Mouse (Mus musculus): ENCODE results near the gene Slc25a21.

The Slc25a21 gene

GRCm38 (mm10) chr12:57016324-57016723 is 180.9 kb downstream of the Slc25a21 start:
- DNase-seq (ENCODE audit: low spot score): no peak

DNA sequence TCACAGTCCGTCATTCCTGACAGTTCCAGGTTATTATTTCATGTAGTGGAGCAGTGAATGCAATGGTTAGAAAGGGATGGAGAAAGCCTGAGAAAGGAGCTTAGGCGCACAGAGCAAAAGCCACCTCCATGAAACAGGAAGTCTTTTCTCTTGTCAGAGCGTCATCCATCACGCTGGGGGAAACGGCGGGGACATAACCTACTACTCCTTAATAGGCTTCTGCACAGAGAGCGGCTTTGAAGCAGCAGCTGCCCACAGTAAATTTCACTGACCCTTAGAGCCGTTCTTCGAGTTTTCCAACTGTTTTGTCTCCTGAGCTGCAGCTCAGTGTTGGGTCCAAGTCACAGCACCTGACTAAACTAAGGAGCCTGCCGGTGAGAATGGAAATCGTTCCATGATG is 188.3 kb downstream of the Slc25a21 start:
- no peak for DNase-seq (ENCODE audit: low spot score)

DNA sequence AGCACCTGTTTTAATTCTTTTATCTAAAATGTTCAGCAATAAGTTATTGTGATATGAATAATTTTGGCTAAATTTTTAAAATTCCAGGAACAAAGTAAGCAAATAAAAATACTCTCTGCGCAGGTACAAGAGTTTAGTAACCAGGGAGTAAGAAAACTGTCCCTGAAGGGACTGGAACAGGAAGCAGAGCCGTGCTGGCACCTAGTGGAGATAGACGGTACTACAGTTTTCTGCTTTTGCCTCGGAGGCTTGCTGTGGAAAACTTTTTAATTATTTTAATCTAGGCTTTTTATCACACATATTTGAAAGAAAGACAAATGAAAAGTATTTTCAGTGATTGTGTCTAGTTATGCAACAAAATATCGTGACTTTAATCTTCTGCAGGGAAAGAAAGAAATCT is 211.2 kb downstream of the Slc25a21 start:
- DNase-seq (ENCODE audit: low spot score): no peak

- DNase-seq (ENCODE audit: low spot score): no peak
Measured at GRCm38 (mm10) chr12:56982066-56982626, 215.1 kb downstream of the Slc25a21 start.

GRCm38 (mm10) chr12:56975256-56975655 is 222.0 kb downstream of the Slc25a21 start:
- DNase-seq (ENCODE audit: low spot score): no peak

- DNase-seq (ENCODE audit: low spot score): no peak
Measured at GRCm38 (mm10) chr12:56963236-56963635, 234.0 kb downstream of the Slc25a21 start.

GRCm38 (mm10) chr12:56959230-56960051 is 237.8 kb downstream of the Slc25a21 start:
- DNase-seq (ENCODE audit: low spot score): no peak

- no peak for DNase-seq (ENCODE audit: low spot score)
Measured at GRCm38 (mm10) chr12:56958244-56958643, 239.0 kb downstream of the Slc25a21 start.

GRCm38 (mm10) chr12:56951749-56952657 is 245.3 kb downstream of the Slc25a21 start:
- DNase-seq (ENCODE audit: low spot score): no peak

GRCm38 (mm10) chr12:56944265-56944664 is 253.0 kb downstream of the Slc25a21 start:
- no peak for DNase-seq (ENCODE audit: low spot score)

DNA sequence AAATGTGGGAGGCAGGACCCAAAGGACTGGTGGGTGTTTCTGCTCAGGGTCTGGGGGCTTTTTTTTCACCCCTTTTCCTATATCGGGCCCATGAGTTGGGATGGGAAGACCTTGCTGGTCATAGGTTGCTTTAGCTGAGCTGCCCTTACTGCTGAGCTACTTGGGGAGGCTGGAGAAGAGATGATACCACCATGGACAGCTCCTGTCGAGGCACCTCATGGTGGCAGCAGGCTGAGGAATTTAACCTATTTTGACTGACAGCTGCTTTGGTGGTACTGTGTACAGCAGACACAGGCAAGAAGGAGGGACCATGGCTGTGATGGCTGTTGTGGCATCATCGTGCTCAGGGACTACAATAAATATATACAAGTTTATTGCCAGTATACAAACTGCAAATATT is 256.4 kb downstream of the Slc25a21 start:
- no peak for DNase-seq (ENCODE audit: low spot score)

- no peak for DNase-seq (ENCODE audit: low spot score)
Measured at GRCm38 (mm10) chr12:56918145-56918544, 279.1 kb downstream of the Slc25a21 start.

DNA sequence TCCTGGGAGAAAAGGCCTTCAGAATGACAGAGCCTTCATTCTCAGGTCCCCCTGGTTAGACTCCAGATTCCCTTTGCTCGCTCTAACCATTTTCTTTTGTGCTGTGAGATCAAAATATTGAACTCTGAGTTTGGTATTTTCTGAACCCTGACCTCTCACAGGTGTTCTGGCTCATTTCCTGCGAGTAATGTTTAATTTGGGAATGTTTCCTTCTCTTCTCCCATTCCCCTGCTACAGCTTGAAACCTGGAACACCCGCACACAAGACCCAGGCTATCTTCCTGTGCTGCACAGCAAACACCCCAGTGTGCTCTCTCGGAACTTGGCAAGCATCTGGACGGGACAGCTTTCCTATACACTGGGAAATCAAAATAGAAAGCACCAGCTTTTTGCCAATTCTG is 290.8 kb downstream of the Slc25a21 start:
- no peak for DNase-seq (ENCODE audit: low spot score)

DNA sequence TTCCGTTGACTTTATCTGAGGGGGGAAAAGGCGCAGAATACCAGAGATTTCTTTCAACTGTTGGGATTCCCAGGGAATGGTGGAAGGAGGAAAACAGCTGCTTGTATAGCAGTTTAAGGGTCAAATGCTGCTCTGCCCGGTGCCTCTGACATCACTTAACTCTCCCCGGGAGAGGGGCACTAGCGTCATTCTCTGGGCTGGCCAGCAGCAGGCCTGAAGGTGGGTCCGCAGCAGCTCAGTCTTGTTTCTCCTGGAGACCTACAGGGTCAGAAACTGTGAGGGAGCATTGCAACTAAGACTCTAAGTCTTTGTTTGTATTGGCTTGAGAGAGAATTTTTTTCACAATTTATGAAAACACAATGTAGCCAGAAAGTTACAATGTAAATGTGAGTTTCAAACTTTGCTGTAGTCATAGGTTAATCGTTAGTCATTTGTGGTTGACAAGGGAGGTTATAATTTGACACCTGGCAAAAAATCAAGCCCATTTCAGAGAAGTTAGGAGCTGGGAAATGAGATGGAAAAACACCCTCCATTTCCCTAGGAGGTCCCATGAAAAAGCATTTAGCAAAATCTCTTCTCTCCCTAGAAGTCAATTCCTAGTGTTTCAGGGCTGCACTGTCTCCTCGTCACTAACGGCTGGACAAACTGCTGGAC is 291.5 kb downstream of the Slc25a21 start:
- DNase-seq (ENCODE audit: low spot score): no peak

DNA sequence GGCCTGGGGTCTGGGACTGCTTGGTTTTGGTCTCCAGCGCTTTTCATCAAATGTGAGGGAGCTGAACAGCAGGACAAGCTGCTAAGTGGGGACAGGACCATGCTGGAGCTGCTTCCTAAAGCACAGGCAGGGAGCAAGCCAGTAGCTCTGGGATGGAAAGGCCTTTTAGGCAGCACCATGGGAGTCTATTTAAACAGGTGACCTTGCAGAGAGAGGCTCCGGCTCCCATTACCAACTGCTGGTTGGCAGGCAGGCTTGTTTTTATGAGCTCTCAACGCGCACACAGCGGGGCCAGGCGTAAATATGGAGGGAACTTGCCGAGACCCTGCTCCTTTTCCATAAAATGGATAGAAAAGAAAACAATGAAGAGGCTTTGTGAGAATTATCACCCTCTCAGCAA is 292.1 kb downstream of the Slc25a21 start:
- no peak for DNase-seq (ENCODE audit: low spot score)

DNA sequence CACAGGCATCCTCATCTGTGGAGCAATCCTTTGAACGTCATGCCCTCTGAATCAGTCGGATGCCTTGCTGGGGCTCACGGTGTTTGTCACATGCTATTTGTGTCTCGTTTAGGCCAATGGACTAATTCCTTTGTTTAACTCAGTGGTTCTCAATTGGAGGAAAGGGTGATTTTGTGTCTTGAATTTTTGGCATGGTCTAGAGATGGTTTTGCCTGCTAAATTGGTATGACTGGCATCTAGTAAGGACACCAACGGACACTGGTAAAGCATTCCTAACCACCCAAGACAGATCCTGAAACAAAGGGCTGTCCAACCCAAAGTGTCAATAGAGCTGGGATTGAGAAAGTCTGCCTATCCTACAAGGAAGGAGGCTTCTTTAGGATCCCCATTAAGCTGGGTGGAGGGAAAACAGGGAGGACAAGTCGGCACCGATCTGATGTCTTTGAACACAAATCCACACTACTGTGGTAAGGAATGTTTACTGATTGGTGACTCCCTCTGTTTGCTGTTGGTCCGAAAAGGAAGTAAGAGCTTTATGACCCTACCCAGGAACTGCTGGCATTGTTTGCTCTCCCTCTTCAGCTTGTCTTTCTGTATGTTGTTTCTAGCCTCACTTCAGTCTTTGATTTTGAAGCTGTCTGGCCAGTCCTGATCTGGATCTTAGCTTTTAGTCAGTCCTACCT is 294.4 kb downstream of the Slc25a21 start:
- no peak for DNase-seq (ENCODE audit: low spot score)

GRCm38 (mm10) chr12:56897976-56898375 is 299.3 kb downstream of the Slc25a21 start:
- DNase-seq (ENCODE audit: low spot score): no peak

DNA sequence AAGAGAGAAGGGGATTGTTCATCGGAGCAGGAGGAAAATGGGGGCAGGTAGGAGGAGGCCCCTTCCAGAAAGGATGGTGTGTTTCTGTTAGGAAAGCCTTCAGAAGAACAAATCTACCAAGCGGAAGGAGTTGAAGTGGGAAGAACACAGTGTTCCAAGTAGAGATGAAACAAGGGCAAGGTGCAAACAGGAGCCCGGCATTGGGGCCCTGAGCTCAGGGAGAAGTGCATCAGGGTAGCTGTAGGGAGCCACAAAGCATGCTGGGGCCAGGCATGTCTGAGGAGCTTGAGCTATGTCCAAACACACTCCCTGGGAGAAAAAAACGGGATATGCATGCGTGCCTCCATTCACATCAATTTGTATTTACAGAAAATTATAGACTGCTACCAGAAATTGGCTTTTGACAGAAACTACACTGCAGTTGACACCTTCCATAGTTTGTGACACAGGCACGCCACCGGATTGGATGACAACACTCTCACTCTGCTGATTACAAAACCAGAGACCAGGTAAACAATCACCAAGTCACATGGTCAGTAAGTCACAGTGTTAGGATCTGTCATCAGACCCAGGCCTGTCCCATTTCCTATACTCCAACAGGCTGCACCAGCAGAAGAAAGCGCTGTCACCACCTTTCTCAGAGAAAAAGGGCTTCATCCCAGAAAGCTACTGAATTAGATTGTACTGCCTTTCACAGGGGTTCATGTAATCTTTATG is 299.9 kb downstream of the Slc25a21 start:
- DNase-seq (ENCODE audit: low spot score): no peak

DNA sequence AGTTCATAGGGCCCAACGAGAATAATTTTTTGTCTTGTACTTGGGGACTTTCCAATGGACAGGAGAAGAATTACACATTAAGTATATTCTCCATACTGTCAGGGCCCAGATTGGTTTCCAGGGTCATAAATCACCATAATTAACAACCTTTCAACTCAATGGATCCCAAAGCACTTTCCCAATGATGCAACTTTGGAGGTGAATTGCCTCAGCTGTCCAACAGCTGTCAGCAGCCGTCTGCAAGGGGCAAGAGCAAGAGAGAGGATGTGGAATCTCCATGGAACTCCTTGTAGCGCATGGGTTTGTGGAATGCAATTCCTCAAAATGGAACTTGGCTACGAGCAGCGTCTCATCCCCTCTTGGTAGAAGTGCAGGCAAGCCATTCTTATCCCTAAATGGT is 302.3 kb downstream of the Slc25a21 start:
- DNase-seq (ENCODE audit: low spot score): no peak

- no peak for DNase-seq (ENCODE audit: low spot score)
Measured at GRCm38 (mm10) chr12:56890891-56891726, 306.2 kb downstream of the Slc25a21 start.

All from spleen, adult 12 weeks (tissue).